Mouse (Mus musculus): ENCODE results near the gene Ogt. TPM values are rescaled to one million over a fixed set of nuclear protein-coding genes. Genes with fewer than 3 reads are reported as not detected.

Ogt gene
- total RNA-seq (2021) = 10 to 100 TPM; 84.4 to 86.9 TPM

DNA sequence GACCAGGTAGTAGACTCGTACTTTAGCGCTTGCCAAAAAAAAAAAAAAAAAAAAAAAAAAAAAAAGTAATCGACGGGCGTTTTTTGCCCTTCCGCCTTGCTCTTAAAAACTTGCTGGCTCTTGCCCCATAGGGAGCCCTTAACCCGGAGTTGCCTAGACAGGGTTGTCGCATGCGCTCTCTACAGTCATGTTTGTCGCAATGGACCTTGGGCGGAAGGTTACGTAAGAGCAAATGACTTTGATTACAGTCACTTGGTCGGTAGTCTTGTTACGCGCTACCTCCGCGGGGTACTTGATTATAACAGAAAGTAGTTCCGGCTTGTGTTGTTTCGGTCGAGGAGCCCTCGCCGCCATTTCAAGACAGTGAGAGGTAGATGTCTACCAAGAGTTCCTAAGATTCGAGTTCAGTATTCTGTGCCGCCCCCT lies at the start of gene Ogt:
TSS of gene Ogt (plus strand) at position 320 of the 426 bp plus-strand sequence.
- peak; percentile 89 for DNase-seq

DNA sequence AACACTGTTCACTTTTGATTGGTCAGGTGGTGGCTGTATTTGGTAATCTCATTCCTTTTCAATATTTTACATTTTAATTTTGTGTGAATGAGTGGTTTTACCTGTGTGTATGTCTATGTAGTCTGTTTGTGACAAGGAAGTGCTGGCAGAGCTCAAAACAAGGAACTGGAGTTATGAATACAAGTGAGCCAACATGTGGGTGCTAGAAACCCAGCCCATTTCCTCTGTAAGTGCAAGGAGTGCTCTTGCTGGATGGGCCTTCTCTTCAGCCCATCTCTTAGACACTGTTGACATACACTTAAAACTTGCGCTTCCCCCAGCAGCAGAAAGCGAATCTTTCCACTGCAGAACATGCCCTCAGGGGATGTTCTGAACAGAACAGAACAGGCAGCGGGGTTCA lies 23.7 kb upstream of the Ogt start:
- no peak for DNase-seq

- peak; percentile 14 for DNase-seq
Observed at GRCm38 (mm10) chrX:101617889-101618288, 22.0 kb upstream of the Ogt start.

DNA sequence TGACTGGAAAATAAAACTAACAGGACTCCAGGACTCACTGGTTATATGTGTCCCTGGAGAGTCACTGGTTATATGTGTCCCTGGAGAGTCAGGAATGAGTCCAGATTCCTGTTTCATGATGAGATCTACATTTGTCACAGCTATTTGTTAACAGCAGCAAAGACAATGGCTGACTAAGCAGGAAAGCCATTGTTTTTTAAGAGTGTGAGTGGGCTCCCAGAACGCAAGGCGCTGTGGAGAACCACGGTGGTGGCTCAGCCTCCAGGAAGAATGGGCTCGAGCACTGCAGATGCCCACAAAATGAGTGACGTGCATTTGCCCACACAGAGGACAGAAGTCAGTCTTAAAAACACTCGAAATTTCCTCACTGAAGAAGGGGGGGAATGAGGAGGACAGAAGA lies 19.5 kb upstream of the Ogt start:
- DNase-seq = no peak

DNA sequence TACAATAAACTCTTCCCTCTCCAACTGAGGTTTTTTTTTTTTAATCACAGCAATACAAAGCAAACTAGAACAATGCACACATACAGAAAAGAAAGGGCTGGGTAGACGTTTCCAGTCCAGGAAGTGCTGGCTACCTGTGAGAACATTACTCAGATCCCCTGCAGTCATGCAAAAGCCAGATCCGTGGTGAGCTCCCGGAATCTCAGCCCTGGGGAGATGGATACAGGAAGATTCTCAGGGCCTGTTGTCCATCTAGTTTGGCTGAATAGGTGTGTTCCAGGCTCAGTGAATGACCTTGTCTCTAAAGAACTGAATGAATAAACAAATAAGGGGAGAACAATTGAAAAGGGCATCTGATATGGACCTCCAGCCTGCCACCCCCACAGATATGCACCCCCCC lies 17.3 kb upstream of the Ogt start:
- no peak for DNase-seq

GRCm38 (mm10) chrX:101636821-101637525 lies 2.9 kb upstream of the Ogt start:
- no peak for DNase-seq

DNA sequence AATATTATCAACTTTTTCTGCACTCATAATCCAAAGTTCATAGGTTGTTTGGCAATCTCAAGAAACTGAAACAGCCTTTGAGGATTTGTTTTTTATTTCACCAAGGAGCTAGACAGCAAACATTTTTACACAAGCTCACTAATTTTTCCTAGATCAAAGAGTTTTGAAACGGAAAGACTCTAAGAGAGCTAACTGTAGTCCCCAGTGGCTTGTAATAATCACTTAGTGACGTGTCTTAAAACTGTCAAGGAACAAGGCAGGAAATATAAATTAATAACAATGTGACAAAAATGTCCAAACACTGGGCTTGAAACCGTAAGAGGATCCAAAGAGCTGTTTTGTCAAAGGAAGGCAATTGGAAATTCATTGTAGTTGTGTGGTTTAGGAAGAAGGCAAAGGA lies 1.0 kb upstream of the Ogt start:
- DNase-seq = no peak

- no peak for DNase-seq
Observed at GRCm38 (mm10) chrX:101639306-101639705, 554 bp upstream of the Ogt start.

GRCm38 (mm10) chrX:101640194-101641160 lies 617 bp downstream of the Ogt start:
- peak; percentile 21 for DNase-seq

DNA sequence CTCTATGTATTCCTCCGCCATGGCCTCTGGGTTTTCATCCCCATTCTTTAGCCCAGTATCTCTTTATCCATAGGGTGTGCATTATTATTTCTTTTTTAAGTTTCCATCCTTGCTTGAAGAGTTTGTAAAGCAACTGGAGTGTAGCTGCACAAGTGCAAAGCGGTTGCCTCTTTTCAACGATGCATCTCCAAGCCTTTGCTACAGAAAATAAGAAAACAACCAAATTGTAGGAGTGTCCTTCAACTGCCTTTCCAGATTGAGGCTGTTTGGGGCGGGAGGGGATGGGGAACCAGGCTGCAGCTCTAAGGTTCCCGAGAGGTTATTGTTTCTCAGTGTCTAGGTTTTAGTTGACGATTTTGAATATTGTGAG lies 1.3 kb downstream of the Ogt start:
- no peak for DNase-seq

DNA sequence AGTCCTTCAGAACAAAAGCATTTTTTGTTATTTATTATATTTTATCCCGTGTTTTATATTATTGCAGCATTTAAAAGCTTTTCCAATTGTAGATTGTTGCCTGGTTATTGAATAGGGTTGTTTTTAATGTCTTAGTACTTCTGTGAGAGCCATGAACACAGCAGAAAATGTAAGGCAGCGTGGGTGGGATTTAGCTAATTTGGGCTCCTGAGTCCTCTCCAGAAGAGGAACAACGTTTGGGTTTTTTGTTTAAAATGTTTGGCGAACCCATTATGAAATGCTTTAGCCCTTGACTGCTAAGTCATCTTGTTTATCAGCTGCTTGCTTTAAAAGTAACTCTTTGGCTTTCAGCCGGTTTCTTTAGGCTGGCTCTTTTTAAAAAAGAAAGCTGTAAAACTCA lies 2.2 kb downstream of the Ogt start:
- no peak for DNase-seq

- no peak for DNase-seq
Observed at GRCm38 (mm10) chrX:101645286-101645685, 5.4 kb downstream of the Ogt start.

DNA sequence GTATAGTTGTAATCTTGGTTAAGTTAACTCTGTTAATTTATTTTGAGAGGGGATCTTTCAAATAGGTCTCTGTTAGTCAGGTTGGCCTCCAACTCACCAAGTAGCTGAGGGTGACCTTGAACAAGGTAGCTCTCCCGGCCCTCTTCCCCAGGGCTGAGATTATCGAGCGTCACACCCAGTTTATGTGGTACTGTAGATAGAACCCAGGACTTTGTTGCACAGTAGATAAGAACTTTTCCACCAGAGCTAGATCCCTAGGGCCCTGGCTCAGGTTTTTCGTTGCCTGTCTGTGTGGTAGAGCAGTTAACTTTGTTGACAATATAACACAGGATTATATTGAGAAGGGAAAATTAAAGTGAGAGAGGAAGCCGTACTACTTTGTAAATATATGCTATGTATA lies 6.8 kb downstream of the Ogt start:
- DNase-seq = no peak

DNA sequence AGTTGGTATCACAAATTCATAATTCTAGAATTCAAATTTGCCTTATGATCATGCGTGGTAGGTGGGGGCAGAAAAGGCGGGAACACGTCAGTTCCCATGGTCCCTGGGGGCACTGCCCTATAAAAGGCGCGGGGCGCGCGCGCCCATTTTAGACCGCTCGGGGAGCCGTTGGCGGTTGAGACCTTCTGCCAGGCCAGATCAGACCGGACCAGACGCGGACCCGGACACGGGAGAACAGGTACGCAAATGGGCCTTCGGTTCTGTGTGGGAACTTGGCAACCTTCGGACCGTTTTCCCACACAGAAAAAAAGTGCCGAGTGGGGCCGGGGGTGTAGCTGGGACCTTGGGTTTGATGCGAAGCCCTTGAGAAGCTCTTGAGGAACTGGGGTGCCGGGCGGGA lies 55.8 kb downstream of the Ogt start:
- DNase-seq = no peak

DNA sequence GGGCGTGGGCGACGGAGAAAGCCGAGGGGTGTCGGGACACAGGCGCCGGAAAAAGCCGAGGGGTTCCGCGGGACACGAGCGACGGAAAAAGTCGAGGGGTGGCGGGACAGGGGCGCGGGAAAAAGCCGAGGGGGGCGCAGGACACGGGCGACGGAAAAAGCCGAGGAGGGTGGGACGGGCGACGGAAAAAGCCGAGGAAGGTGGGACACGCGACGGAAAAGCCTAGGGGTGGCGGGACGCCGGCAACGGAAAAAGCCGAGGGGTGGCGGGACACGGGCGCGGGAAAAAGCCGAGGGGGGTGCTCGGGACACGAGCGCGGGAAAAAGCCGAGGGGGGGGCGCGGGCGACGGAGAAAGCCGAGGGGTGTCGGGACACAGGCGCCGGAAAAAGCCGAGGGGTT lies 57.7 kb downstream of the Ogt start:
- no peak for DNase-seq

GRCm38 (mm10) chrX:101698232-101698631 lies 58.4 kb downstream of the Ogt start:
- DNase-seq = no peak

DNA sequence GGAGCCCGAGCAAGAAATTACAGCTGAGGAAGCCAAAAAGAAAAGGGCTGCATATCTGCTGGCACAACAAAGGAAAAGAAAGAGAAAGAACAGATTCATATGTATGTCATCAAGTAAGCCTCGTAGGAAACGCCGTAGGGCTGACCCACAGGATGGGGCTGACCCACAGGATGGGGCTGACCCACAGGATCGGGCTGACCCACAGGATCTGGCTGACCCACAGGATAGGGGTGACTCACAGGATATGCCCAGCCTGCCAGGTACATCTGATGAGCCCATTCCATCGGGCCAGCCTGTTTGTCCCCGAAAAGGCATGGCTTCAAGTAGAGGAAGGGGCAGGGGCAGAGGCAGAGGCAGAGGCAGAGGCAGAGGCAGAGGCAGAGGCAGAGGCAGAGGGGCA lies 65.3 kb downstream of the Ogt start:
- no peak for DNase-seq

GRCm38 (mm10) chrX:101720401-101720800 lies 80.5 kb downstream of the Ogt start:
- no peak for DNase-seq

DNA sequence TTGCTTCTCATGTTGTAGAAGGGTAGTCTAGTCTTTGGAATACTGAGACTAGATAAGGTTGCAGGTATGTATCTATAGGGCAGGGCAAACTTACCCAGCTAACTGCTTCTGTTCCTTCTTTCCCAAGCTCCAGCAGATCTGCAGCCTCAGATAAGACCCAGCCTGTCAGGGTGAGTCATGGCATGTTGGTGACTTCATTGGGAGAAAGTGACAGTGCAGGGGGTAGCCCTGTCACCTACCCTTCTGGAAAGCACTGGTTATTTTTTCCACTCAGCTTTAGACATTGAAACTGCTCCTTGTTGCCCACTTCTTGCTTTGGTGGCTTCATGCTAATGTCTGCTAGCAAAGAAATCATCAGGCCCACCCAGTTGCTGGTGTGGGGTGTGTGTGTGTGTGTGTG lies 90.2 kb downstream of the Ogt start:
- no peak for DNase-seq

GRCm38 (mm10) chrX:101732644-101733043 lies 92.8 kb downstream of the Ogt start:
- no peak for DNase-seq

DNA sequence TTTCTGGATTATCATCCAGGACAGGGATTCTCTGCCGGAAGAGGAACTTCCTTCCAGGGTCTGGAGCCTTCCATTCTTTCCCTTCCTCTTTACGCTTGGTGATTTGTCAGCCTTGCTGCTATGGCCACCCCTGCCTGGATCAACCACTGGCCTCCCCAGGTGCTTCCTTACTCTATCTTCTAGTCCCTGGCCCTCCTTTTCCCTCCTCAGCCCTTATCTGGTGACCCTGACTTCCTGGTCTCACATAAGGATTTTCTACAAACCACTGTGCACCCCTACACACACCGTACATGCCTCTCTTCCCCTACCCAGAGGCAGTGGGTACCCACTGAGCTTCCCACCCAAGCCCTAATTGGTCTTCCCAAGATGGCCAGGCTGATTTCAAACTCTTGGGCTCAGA lies 93.4 kb downstream of the Ogt start:
- no peak for DNase-seq

DNA sequence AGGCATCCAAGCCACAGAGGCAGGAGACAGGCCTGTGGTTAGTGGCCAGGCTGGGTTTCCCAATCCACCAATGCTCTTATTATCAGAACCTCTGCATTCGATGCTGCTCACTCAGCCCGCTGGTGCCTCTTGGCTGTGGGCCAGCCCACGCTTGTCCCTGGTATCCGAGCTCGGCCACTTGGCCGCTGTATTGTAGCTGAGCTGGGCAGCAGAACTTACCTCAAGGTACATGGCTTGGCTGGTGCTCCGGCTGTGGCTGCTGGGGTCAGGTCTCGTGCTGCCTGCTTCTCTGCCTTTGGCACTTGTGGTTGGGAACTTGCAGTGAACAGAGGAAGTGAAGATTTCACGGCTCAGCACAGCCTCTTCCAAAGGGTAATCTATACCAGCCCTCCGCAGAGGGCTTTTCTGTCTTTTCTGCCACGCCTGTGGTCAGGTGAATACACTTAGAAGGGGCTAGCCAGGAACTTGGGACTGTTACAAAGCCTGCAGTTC lies 94.0 kb downstream of the Ogt start, which contains the start of gene Cxcr3:
TSS of gene Cxcr3 (minus strand) at position 442 of the 492 bp plus-strand sequence.
- DNase-seq = peak; percentile 51

Data from heart, postnatal 4 days (tissue).